Mouse (Mus musculus) neural tube, embryonic 12.5 days (tissue): Measurements from ENCODE around the gene Gtpbp1. TPM values are rescaled to one million over a fixed set of nuclear protein-coding genes. Genes with fewer than 3 reads are reported as not detected.

Experiments used
- ATAC-seq: fragments of 200-750 bp; cut with Nextera tagmentation; 2 replicates; pipeline ENCODE4 v1.8.0; 2017; ENCODE audit warnings: low read depth, mild to moderate bottlenecking, moderate TSS enrichment, moderate library complexity; ENCODE audit not compliant: low FRiP score
- H3K27ac ChIP-seq: fragments of 300-500 bp; sonication (generic); 2 replicates; pipeline ENCODE4 v1.5.1; 2016
- H3K27me3 ChIP-seq: fragments of 300-500 bp; sonication (generic); replicated peaks from 2 replicates; pipeline ENCODE4 v1.6.1; 2016; ENCODE audit warnings: mild to moderate bottlenecking
- H3K36me3 ChIP-seq: fragments of 300-500 bp; sonication (generic); 2 replicates; pipeline ENCODE4 v1.6.1; 2016; ENCODE audit warnings: mild to moderate bottlenecking
- H3K4me1 ChIP-seq: fragments of 300-500 bp; sonication (generic); 2 replicates; pipeline ENCODE4 v1.6.1; 2016
- H3K4me2 ChIP-seq: fragments of 300-500 bp; sonication (generic); replicated peaks from 2 replicates; pipeline ENCODE4 v1.6.1; 2016; ENCODE audit warnings: mild to moderate bottlenecking
- H3K4me3 ChIP-seq: fragments of 300-500 bp; sonication (generic); 2 replicates; pipeline ENCODE4 v1.5.1; 2016
- H3K9ac ChIP-seq: fragments of 300-500 bp; sonication (generic); 2 replicates; pipeline ENCODE4 v1.6.1; 2016; ENCODE audit warnings: mild to moderate bottlenecking
- H3K9me3 ChIP-seq: fragments of 300-500 bp; sonication (generic); 2 replicates; pipeline ENCODE4 v1.6.1; 2016; ENCODE audit warnings: mild to moderate bottlenecking
- WGBS: fragments of 180-500 bp; shearing (Covaris S2); methylation state at CpG from one replicate; pipeline ENCODE4 v1.1.7; 2016; 5-methylcytosine and 5-hydroxymethylcytosine counted together
- polyA plus RNA-seq: library from polyadenylated mRNA; unstranded; fragments of >200 nt; fragmentation: Nextera tagmentation; extraction: Ambion mirVana; gene quantifications from 2 replicates; pipeline ENCODE4 v1.2.1, GENCODE M21; 2016

Gtpbp1 gene
- polyA plus RNA-seq, 1 experiment from 2014 or later = 42.5 TPM

GRCm38 (mm10) chr15:79731554-79731953, 40.9 kb downstream of the Gtpbp1 start:
- Histone ChIP-seq H3K4me2 (no peak overlapping the region), H3K27me3 (no peaks in the 10 kb centered on the region), H3K9me3 (no peaks in the 10 kb centered on the region), H3K36me3 (peaks cover 89% of the 10 kb centered on the region), H3K27ac (no peak overlapping the region), H3K4me3 (no peak overlapping the region), H3K9ac (no peak overlapping the region), H3K4me1 (no peaks in the 10 kb centered on the region)
- 84% methylated on average over 7 of the region's 7 CpGs for whole genome bisulfite sequencing
- no peak for ATAC-seq

GRCm38 (mm10) chr15:79733192-79733591, 42.5 kb downstream of the Gtpbp1 start:
- Histone ChIP-seq H3K4me2 (no peak overlapping the region), H3K4me1 (no peaks in the 10 kb centered on the region), H3K36me3 (peaks cover 89% of the 10 kb centered on the region), H3K27me3 (no peaks in the 10 kb centered on the region), H3K9ac (no peak overlapping the region), H3K9me3 (no peaks in the 10 kb centered on the region), H3K27ac (no peak overlapping the region), H3K4me3 (no peak overlapping the region)
- 93% methylated on average over 8 of the region's 8 CpGs for WGBS
- no peak for ATAC-seq

- H3K36me3 ChIP-seq = peaks cover 89% of the 10 kb centered on the region
These were observed 43.0 kb downstream of the Gtpbp1 start for GRCm38 (mm10) chr15:79733640-79734039.

GRCm38 (mm10) chr15:79734311-79734710, 43.7 kb downstream of the Gtpbp1 start:
- Histone ChIP-seq H3K36me3 (peaks cover 89% of the 10 kb centered on the region), H3K4me1 (no peaks in the 10 kb centered on the region), H3K9ac (no peak overlapping the region), H3K4me2 (no peak overlapping the region), H3K4me3 (no peak overlapping the region), H3K27ac (no peak overlapping the region), H3K27me3 (no peaks in the 10 kb centered on the region), H3K9me3 (no peaks in the 10 kb centered on the region)
- no peak for ATAC-seq
- WGBS = 84% methylated on average over 8 of the region's 8 CpGs

More at GRCm38 (mm10) chr15:79733640-79734039, 43.0 kb downstream of the Gtpbp1 start:
- Histone ChIP-seq H3K4me3 (no peak overlapping the region), H3K27me3 (no peaks in the 10 kb centered on the region), H3K9me3 (no peaks in the 10 kb centered on the region), H3K4me2 (no peak overlapping the region), H3K9ac (no peak overlapping the region), H3K4me1 (no peaks in the 10 kb centered on the region), H3K27ac (no peak overlapping the region)
- WGBS = 76% methylated on average over 4 of the region's 4 CpGs
- ATAC-seq = no peak

- no peak for ATAC-seq
- Histone ChIP-seq H3K9ac (no peak overlapping the region), H3K27ac (no peak overlapping the region), H3K4me1 (peaks cover 27% of the 10 kb centered on the region), H3K9me3 (no peaks in the 10 kb centered on the region), H3K4me3 (peak overlapping the region; percentile 95; the same call in 1 of the 2 replicates), H3K27me3 (no peaks in the 10 kb centered on the region), H3K4me2 (peak overlapping the region; percentile 73), H3K36me3 (peaks cover 37% of the 10 kb centered on the region)
- 89% methylated on average over 3 of the region's 3 CpGs for WGBS
These were observed 50.1 kb downstream of the Gtpbp1 start for GRCm38 (mm10) chr15:79740739-79741138.

GRCm38 (mm10) chr15:79741173-79741858, 50.7 kb downstream of the Gtpbp1 start:
- Histone ChIP-seq H3K27ac (no peak overlapping the region), H3K27me3 (no peaks in the 10 kb centered on the region), H3K9ac (peak overlapping the region; percentile 98)

GRCm38 (mm10) chr15:79741921-79742705, 51.5 kb downstream of the Gtpbp1 start, which contains the start of gene Sun2:
TSS of gene Sun2 (minus strand) at chr15:79742536.
- peak within 1 kb of the TSS; percentile 95 for H3K4me3 ChIP-seq
- peaks cover 27% of the 10 kb centered on the region for H3K36me3 ChIP-seq
- under 1% methylated on average over 86 of the region's 93 CpGs for WGBS
- no peaks in the 10 kb centered on the region for H3K9me3 ChIP-seq
- no peaks in the 10 kb centered on the region for H3K27me3 ChIP-seq
- H3K4me1 ChIP-seq = peaks cover 27% of the 10 kb centered on the region
- ATAC-seq = peak; percentile 93
- no peak within 1 kb of the TSS for H3K27ac ChIP-seq
- peak within 1 kb of the TSS; percentile 98 for H3K9ac ChIP-seq
- peak within 1 kb of the TSS; percentile 73 for H3K4me2 ChIP-seq

More at GRCm38 (mm10) chr15:79741173-79741858, 50.7 kb downstream of the Gtpbp1 start:
- H3K4me1 ChIP-seq = peaks cover 27% of the 10 kb centered on the region
- WGBS = 42% methylated on average over 14 of the region's 14 CpGs
- H3K4me3 ChIP-seq = peak overlapping the region; percentile 95
- no peaks in the 10 kb centered on the region for H3K9me3 ChIP-seq
- no peak for ATAC-seq
- H3K36me3 ChIP-seq = peaks cover 35% of the 10 kb centered on the region
- peak overlapping the region; percentile 73 for H3K4me2 ChIP-seq

- H3K9me3 ChIP-seq = no peaks in the 10 kb centered on the region
- H3K36me3 ChIP-seq = peaks cover 21% of the 10 kb centered on the region
- peak overlapping the region; percentile 73 for H3K4me2 ChIP-seq
- WGBS = under 1% methylated on average over 23 of the region's 23 CpGs
- no peak overlapping the region for H3K27ac ChIP-seq
- peak overlapping the region; percentile 95 for H3K4me3 ChIP-seq
- ATAC-seq = no peak
- H3K4me1 ChIP-seq = peaks cover 27% of the 10 kb centered on the region
- H3K27me3 ChIP-seq = no peaks in the 10 kb centered on the region
- H3K9ac ChIP-seq = peak overlapping the region; percentile 98
These were observed 52.0 kb downstream of the Gtpbp1 start for GRCm38 (mm10) chr15:79742706-79743023.

- H3K27me3 ChIP-seq = no peaks in the 10 kb centered on the region
- H3K9ac ChIP-seq = no peak overlapping the region
- H3K36me3 ChIP-seq = peaks cover 8% of the 10 kb centered on the region
- no peak overlapping the region for H3K4me3 ChIP-seq
- ATAC-seq = no peak
- no peak overlapping the region for H3K4me2 ChIP-seq
- 94% methylated on average over 11 of the region's 11 CpGs for whole genome bisulfite sequencing
- H3K4me1 ChIP-seq = peaks cover 27% of the 10 kb centered on the region
- H3K9me3 ChIP-seq = no peaks in the 10 kb centered on the region
- no peak overlapping the region for H3K27ac ChIP-seq
These were observed 53.4 kb downstream of the Gtpbp1 start for GRCm38 (mm10) chr15:79744001-79744400.

- 75% methylated on average over 8 of the region's 8 CpGs for WGBS
- Histone ChIP-seq H3K9ac (no peak overlapping the region), H3K27ac (no peak overlapping the region), H3K36me3 (peaks cover under 1% of the 10 kb centered on the region; the same call in 1 of the 2 replicates), H3K27me3 (no peaks in the 10 kb centered on the region), H3K4me2 (no peak overlapping the region), H3K4me3 (no peak overlapping the region), H3K4me1 (peaks cover 23% of the 10 kb centered on the region), H3K9me3 (no peaks in the 10 kb centered on the region)
- no peak for ATAC-seq
These were observed 54.1 kb downstream of the Gtpbp1 start for GRCm38 (mm10) chr15:79744742-79745141.

- Histone ChIP-seq H3K9ac (no peak overlapping the region), H3K27me3 (no peaks in the 10 kb centered on the region), H3K27ac (no peak overlapping the region), H3K4me1 (peaks cover 17% of the 10 kb centered on the region), H3K36me3 (no peaks in the 10 kb centered on the region), H3K4me2 (no peak overlapping the region), H3K9me3 (no peaks in the 10 kb centered on the region), H3K4me3 (no peak overlapping the region)
- 91% methylated on average over 10 of the region's 10 CpGs for WGBS
- ATAC-seq = no peak
These were observed 54.7 kb downstream of the Gtpbp1 start for GRCm38 (mm10) chr15:79745312-79745711.

GRCm38 (mm10) chr15:79745883-79746282, 55.2 kb downstream of the Gtpbp1 start:
- no peak overlapping the region for H3K9ac ChIP-seq
- no peak overlapping the region for H3K27ac ChIP-seq
- H3K27me3 ChIP-seq = no peaks in the 10 kb centered on the region
- H3K4me3 ChIP-seq = no peak overlapping the region
- ATAC-seq = no peak
- H3K4me2 ChIP-seq = no peak overlapping the region
- no peaks in the 10 kb centered on the region for H3K9me3 ChIP-seq
- WGBS = 91% methylated on average over 5 of the region's 5 CpGs
- H3K4me1 ChIP-seq = peaks cover 11% of the 10 kb centered on the region
- H3K36me3 ChIP-seq = no peaks in the 10 kb centered on the region
